Mouse (Mus musculus): ENCODE results near the gene Abhd8. TPM values are rescaled to one million over a fixed set of nuclear protein-coding genes. Genes with fewer than 3 reads are reported as not detected.
"Not testable (repeated sequence)": the region's sequence is repeated elsewhere in the genome, so short reads cannot be mapped to it uniquely, and the experiment has no call there.

Abhd8 gene
- polyA plus RNA-seq, 1 experiment from 2014 or later = 192 TPM

DNA sequence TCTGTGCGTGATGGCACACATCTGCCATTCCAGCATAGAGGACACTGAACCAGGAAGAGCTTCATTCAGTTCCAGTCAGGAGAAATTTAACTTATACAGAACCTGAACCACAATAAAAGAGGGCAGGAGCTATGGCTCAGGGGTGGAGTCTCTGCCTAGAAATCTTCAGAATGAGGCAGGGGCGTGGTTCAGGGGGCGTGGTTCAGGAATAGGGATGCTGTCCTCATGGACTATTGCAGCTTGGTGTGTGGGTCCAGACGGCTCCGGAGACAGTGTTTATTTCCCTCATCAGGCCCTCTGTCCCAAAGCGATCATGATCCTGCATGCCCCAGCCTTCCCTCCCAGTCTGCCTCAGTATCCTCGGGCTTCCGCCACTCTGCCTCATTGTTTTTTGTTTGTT is 8.8 kb downstream of the Abhd8 start:
- 76% methylated on average over 8 of the region's 8 CpGs for WGBS
- no peaks in the 10 kb centered on the region for H3K27me3 ChIP-seq (replicated peaks)
- ATAC-seq (ENCODE audit: low FRiP score) = no peak
- no peak overlapping the region for H3K27ac ChIP-seq (replicated peaks)
- H3K4me2 ChIP-seq = no peak overlapping the region
- peaks cover 32% of the 10 kb centered on the region for H3K36me3 ChIP-seq
- no peak overlapping the region for H3K4me3 ChIP-seq (replicated peaks)
- peaks cover 12% of the 10 kb centered on the region; the same call in 1 of the 2 replicates for H3K4me1 ChIP-seq
- H3K9ac ChIP-seq (replicated peaks) = no peak overlapping the region
- no peaks in the 10 kb centered on the region for H3K9me3 ChIP-seq (replicated peaks)

DNA sequence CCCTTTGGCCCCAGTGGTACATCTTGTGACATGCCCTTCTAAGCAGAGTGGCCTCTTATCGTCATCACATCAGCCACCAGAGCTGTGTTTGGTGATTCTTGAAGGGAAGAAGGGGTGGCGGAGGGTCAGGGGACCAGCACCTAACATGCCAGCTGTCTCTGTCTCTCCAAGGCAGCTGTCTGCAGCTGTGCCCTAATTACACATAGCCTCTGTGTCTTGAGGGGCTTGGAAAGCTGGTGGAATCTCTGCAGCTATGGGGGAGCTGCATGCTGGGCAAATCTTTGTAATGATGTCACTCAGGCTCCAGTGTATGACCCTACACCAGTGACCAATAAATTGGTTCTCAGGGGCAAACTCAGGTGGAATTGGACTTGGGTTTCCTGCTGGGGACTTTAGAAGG is 10.8 kb downstream of the Abhd8 start:
- Histone ChIP-seq H3K4me2 (no peak overlapping the region), H3K36me3 (peaks cover 12% of the 10 kb centered on the region), H3K9me3 (replicated peaks) (no peaks in the 10 kb centered on the region), H3K9ac (replicated peaks) (no peak overlapping the region), H3K4me3 (replicated peaks) (no peak overlapping the region), H3K4me1 (no peaks in the 10 kb centered on the region), H3K27me3 (replicated peaks) (no peaks in the 10 kb centered on the region), H3K27ac (replicated peaks) (no peak overlapping the region)
- ATAC-seq (ENCODE audit: low FRiP score) = no peak
- 85% methylated on average over 2 of the region's 2 CpGs for WGBS

DNA sequence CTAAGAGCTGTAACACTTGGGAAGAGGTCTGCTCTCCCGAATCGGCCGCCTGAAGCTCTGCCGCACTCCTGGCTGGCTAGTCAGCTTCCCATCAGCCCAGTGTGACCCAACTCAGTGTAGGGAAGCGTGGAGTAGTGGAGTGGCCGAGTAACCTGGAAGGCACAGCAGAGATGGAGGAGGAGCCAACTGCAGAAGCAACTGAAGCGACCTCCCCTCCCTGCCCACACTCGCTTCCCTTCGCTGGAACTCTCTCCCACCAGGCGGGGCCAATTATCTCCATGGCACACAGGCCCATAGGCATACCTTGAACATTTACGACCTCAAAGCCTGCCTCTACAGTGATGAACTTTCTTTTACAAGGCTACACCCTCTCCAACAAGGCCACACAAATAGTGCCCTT is 11.7 kb downstream of the Abhd8 start:
- peaks cover 3% of the 10 kb centered on the region for H3K36me3 ChIP-seq
- H3K27me3 ChIP-seq (replicated peaks) = no peaks in the 10 kb centered on the region
- H3K9me3 ChIP-seq (replicated peaks) = no peaks in the 10 kb centered on the region
- H3K4me2 ChIP-seq = no peak overlapping the region
- WGBS = 45% methylated on average over 11 of the region's 11 CpGs
- H3K27ac ChIP-seq (replicated peaks) = no peak overlapping the region
- no peak overlapping the region for H3K4me3 ChIP-seq (replicated peaks)
- no peak for ATAC-seq (ENCODE audit: low FRiP score)
- H3K4me1 ChIP-seq = no peaks in the 10 kb centered on the region
- no peak overlapping the region for H3K9ac ChIP-seq (replicated peaks)

DNA sequence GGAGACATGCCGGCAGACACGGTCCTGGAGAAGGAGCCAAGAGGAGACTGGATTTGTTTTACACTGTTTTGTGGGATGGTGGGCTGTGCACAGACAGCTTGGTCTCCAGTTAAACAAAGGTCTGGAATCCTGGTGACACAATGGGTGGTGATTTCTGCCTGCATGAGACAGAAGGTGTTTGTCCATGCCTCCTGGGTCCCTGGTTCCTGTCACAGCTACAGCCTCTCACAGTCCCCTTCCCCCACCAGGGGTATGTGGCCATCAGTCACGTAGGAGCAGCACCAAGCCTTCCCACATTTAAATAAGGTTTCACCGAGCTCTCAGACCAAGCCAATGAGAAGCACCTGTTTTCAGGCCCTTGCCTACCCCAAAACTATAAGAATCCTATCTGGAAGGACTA is 12.1 kb downstream of the Abhd8 start:
- Histone ChIP-seq H3K4me3 (replicated peaks) (no peak overlapping the region), H3K27ac (replicated peaks) (no peak overlapping the region), H3K27me3 (replicated peaks) (no peaks in the 10 kb centered on the region), H3K9ac (replicated peaks) (no peak overlapping the region), H3K4me2 (no peak overlapping the region), H3K9me3 (replicated peaks) (no peaks in the 10 kb centered on the region), H3K36me3 (no peaks in the 10 kb centered on the region), H3K4me1 (no peaks in the 10 kb centered on the region)
- ATAC-seq (ENCODE audit: low FRiP score) = no peak
- WGBS = 69% methylated on average over 4 of the region's 4 CpGs

DNA sequence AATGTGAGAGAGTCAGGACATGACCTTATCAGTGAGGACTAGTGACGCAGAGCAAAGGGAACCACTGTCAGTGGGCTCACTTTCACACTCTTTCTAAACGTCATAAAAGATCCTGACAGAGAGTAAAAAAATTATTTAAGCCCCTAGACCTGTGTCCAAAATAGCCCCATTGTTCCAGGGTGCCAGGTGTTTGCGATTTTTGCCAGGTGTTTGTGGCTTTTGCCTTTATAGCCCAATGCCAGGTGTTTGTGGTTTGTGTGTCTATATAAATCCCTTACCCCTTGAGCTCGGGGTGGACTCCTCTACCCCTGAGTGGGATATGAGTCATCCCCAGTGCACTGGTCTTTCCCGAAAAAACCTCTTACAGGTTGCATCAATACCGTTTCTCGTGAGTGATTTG is 18.4 kb downstream of the Abhd8 start:
- H3K4me3 ChIP-seq (replicated peaks) = no peak overlapping the region
- H3K9ac ChIP-seq (replicated peaks) = no peak overlapping the region
- no peaks in the 10 kb centered on the region for H3K4me1 ChIP-seq
- H3K36me3 ChIP-seq = no peaks in the 10 kb centered on the region
- H3K27me3 ChIP-seq (replicated peaks) = peaks cover 11% of the 10 kb centered on the region; the same call in 1 of the 2 replicates
- ATAC-seq (ENCODE audit: low FRiP score) = no peak
- H3K27ac ChIP-seq (replicated peaks) = no peak overlapping the region
- H3K4me2 ChIP-seq = no peak overlapping the region
- WGBS = 87% methylated on average over 7 of the region's 7 CpGs
- H3K9me3 ChIP-seq (replicated peaks) = no peaks in the 10 kb centered on the region

DNA sequence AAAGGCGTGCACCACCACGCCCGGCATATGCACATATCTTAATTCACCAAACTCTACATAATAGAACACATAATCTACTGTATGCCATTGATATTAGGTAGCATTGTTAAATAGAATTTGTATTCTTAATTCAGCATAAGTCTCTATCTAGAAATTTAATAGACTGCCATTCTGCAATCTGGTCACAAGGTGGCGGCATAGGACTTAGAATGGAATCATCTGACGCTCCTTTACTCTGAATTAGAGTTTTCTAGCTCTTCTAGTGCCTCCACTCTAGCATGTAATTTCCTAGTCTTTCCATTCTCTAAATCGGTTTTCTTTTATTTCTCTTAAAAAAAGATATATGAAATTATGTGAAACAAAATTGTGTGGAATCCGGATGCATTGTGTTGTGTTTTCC is 22.1 kb downstream of the Abhd8 start:
- H3K27me3 ChIP-seq (replicated peaks) = peaks cover 11% of the 10 kb centered on the region; the same call in 1 of the 2 replicates
- H3K9me3 ChIP-seq (replicated peaks) = no peaks in the 10 kb centered on the region
- H3K9ac ChIP-seq (replicated peaks) = no peak overlapping the region
- H3K4me1 ChIP-seq = no peaks in the 10 kb centered on the region
- H3K4me3 ChIP-seq (replicated peaks) = no peak overlapping the region
- no peak overlapping the region for H3K4me2 ChIP-seq
- peak; percentile 57; the same call in 1 of the 2 replicates for ATAC-seq (ENCODE audit: low FRiP score)
- under 1% methylated on average over 7 of the region's 7 CpGs for WGBS
- H3K27ac ChIP-seq (replicated peaks) = no peak overlapping the region
- no peaks in the 10 kb centered on the region for H3K36me3 ChIP-seq

DNA sequence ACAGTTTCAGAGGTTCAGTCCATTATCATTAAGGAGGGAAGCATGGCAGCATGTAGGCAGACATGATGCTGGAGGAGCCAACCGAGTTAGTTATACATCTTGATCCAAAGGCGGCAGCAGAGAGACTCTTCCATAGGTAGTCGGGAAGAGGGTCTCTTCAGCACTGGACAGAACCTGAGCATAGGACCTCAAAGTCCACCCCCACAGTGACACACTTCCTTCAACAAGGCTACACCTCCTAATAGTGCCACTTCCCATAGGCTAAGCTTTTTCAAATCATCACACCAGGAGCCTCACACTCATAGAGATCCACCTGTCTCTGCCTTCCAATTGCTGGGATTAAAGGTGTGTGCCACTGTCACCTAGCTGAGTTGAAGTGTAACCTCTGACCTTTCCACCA is 26.4 kb downstream of the Abhd8 start:
- ATAC-seq (ENCODE audit: low FRiP score) = no peak
- Histone ChIP-seq H3K9ac (replicated peaks) (no peak overlapping the region), H3K27ac (replicated peaks) (no peak overlapping the region), H3K36me3 (no peaks in the 10 kb centered on the region), H3K27me3 (replicated peaks) (peaks cover 3% of the 10 kb centered on the region; the same call in 1 of the 2 replicates), H3K4me3 (replicated peaks) (no peak overlapping the region), H3K4me2 (no peak overlapping the region), H3K4me1 (no peaks in the 10 kb centered on the region), H3K9me3 (replicated peaks) (no peaks in the 10 kb centered on the region)
- WGBS = 57% methylated on average over 3 of the region's 3 CpGs

DNA sequence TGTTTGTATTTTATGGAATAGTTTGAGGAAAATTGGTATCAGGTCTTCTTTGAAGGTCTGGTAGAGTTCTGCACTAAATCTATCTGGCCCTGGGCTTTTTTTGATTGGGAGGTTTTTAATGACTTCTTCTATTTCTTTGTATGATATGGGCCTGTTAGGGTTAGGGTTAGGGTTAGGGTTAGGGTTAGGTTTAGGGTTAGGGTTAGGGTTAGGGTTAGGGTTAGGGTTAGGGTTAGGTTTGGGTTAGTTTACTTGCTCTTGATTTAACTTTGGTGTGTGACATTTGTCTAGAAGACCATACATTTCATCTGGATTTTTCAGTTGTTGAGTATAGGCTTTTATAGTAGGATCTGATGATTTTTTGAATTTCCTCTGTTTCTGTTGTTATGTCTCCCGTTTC is 30.5 kb downstream of the Abhd8 start:
- not testable (repeated sequence) for H3K4me3 ChIP-seq (replicated peaks); H3K9ac ChIP-seq (replicated peaks); H3K9me3 ChIP-seq (replicated peaks); ATAC-seq (ENCODE audit: low FRiP score); H3K4me2 ChIP-seq; H3K4me1 ChIP-seq; H3K36me3 ChIP-seq; H3K27ac ChIP-seq (replicated peaks); H3K27me3 ChIP-seq (replicated peaks)
- WGBS = 86% methylated on average over 1 of the region's 1 CpGs

DNA sequence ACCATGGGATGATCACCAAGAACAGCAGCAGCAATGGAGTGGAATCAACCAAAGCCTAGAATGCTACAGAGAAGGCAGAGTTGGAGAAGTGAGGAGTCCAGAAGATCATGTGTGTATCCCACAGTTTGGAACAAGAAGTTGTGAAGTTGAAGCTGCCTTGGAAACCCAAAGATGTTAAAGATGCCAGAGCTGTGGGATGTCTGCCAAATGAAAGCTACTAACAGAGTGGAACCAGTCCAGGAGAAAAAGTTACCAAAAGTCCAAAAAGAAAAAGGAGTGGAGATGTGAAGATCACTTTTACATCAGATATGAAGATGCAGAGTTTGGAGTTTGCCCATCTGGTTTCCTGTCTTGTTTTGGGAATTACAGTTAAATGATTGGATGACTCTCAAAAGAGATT is 41.3 kb downstream of the Abhd8 start:
- Histone ChIP-seq H3K27ac (replicated peaks) (no peak overlapping the region), H3K4me3 (replicated peaks) (no peak overlapping the region), H3K9me3 (replicated peaks) (no peaks in the 10 kb centered on the region), H3K4me1 (no peaks in the 10 kb centered on the region), H3K9ac (replicated peaks) (no peak overlapping the region), H3K36me3 (no peaks in the 10 kb centered on the region), H3K27me3 (replicated peaks) (no peaks in the 10 kb centered on the region), H3K4me2 (no peak overlapping the region)
- no peak for ATAC-seq (ENCODE audit: low FRiP score)

DNA sequence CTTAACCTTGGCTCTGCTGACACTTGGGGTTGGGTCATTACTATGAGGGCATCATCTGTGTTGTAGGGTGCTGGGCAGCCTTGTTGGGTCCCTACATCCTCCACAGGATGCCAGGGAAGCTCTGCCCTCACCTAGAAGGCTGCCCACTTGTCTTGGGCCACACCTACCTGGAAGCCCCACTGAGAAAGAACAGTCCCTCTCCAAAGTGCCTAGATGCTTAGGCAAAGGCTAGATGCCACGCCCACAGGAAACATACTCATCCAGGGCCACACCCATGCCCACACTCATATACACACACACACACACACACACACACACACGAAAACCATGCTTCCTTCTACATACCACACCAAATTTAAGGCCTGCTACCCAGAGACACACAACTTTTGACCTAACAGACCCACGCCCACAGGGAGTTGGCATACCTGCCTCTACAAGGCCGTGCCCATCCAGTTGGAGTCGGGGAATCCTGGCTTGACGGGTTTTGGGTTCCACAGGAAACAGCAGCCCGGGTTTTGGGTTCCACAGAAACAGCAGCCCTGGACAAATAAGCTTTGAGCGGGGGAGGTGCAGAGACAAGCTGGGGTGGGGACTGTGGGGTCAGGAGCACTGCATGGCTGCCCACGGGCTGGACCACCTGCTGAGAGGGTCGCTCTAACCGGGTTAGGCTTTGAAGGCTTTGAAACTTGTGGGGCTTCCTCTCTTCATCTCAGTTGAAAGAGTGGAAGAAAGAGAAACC is 51.8 kb downstream of the Abhd8 start:
- Histone ChIP-seq H3K9me3 (replicated peaks) (no peaks in the 10 kb centered on the region), H3K27me3 (replicated peaks) (no peaks in the 10 kb centered on the region), H3K4me3 (replicated peaks) (no peak overlapping the region), H3K27ac (replicated peaks) (no peak overlapping the region), H3K4me1 (peaks cover 1% of the 10 kb centered on the region), H3K36me3 (no peaks in the 10 kb centered on the region), H3K9ac (replicated peaks) (no peak overlapping the region), H3K4me2 (no peak overlapping the region)
- no peak for ATAC-seq (ENCODE audit: low FRiP score)
- 55% methylated on average over 11 of the region's 11 CpGs for WGBS

DNA sequence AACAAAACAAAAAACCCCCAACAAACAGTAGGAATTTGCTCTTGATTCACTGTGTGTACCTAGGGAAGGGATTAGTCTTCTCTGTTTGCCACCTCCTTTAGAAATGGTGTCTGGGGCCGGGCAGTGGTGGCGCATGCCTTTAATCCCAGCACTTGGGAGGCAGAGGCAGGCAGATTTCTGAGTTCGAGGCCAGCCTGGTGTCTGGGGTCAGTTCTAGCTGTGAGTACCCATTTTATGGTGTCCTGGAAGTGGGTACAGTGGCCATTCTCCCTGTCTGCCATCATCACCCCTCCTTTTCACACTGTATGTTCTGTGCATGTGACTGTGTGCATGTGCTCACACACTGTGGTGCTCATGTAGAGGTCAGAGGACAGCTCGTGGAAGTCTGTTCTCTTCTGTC is 55.2 kb downstream of the Abhd8 start:
- no peak for ATAC-seq (ENCODE audit: low FRiP score)
- WGBS = 98% methylated on average over 4 of the region's 4 CpGs
- no peak overlapping the region for H3K27ac ChIP-seq (replicated peaks)
- no peak overlapping the region for H3K9ac ChIP-seq (replicated peaks)
- no peaks in the 10 kb centered on the region for H3K9me3 ChIP-seq (replicated peaks)
- H3K27me3 ChIP-seq (replicated peaks) = no peaks in the 10 kb centered on the region
- H3K4me2 ChIP-seq = no peak overlapping the region
- H3K4me3 ChIP-seq (replicated peaks) = no peak overlapping the region
- H3K36me3 ChIP-seq = peaks cover 2% of the 10 kb centered on the region; the same call in 1 of the 2 replicates
- H3K4me1 ChIP-seq = peaks cover 15% of the 10 kb centered on the region

DNA sequence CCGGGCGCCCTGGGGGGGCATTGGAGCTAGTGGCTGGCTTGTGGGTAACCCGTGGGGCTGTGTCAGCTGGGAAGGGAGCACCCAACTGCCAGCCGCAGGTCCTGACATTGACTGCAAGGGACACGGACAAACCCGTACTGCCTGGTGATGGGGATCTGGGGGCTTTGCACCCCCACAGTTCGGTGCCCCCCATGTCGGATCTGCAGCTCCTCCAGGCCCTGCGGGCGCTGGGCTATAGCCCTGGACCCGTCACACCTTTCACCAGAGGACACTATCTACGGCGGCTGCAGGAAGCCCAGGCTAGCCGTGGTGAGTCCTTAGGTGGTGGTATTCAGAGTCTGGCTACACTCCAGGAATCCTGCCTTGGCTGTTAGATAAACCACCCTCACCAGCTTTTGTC is 56.0 kb downstream of the Abhd8 start:
- no peak for ATAC-seq (ENCODE audit: low FRiP score)
- Histone ChIP-seq H3K4me1 (peaks cover 15% of the 10 kb centered on the region), H3K27ac (replicated peaks) (no peak overlapping the region), H3K4me2 (0 out of 2 replicates have a peak overlapping the region, but pooled peaks have one; percentile 9), H3K36me3 (peaks cover 6% of the 10 kb centered on the region; the same call in 1 of the 2 replicates), H3K4me3 (replicated peaks) (no peak overlapping the region), H3K27me3 (replicated peaks) (no peaks in the 10 kb centered on the region), H3K9ac (replicated peaks) (no peak overlapping the region), H3K9me3 (replicated peaks) (no peaks in the 10 kb centered on the region)
- 93% methylated on average over 14 of the region's 14 CpGs for WGBS
